Mouse (Mus musculus) left cerebral cortex, postnatal 36 days (tissue): ENCODE results near the gene 2300002M23Rik. TPM values are rescaled to one million over a fixed set of nuclear protein-coding genes. Genes with fewer than 3 reads are reported as not detected.

Source experiments
- DNase-seq, 2 experiments: peaks; one replicate each; pipeline ENCODE4 v3.0.0; 2021 to 2022; ENCODE audit warnings: low spot score in 2 of 2, mixed read lengths in 1 of 2
- intact Hi-C: fragments of 180-260 bp; cut with DNase I; formaldehyde crosslinking; loops from one replicate; pipeline ENCODE4 v1.15.1; 2025
- total RNA-seq, 2 experiments: library from RNA; stranded (reverse); gene quantifications; 2 replicates each; pipeline ENCODE4 v1.2.3; 2021

Gene 2300002M23Rik
- total RNA-seq, 2 experiments from 2014 or later: not detected

- intact Hi-C loops: loop anchor here (5.0 kb wide), 2 partner anchors 33 to 143 kb away; partner anchors contain the start of gene Gm9573
- DNase-seq: no peak
Measured at GRCm38 (mm10) chr17:35594456-35594855, 27.2 kb downstream of the 2300002M23Rik start.

- DNase-seq: no peak
- intact Hi-C loops: no loop called here
Measured at GRCm38 (mm10) chr17:35597399-35597798, 30.1 kb downstream of the 2300002M23Rik start.

GRCm38 (mm10) chr17:35601249-35601648 is 34.0 kb downstream of the 2300002M23Rik start, which contains the start of gene Sfta2:
Gene Sfta2 (plus strand): TSS chr17:35601549.
- intact Hi-C loops: no loop called here

GRCm38 (mm10) chr17:35601736-35602354 is 34.6 kb downstream of the 2300002M23Rik start:
- intact Hi-C loops: no loop called here
- no peak for DNase-seq

More at GRCm38 (mm10) chr17:35601249-35601648, 34.0 kb downstream of the 2300002M23Rik start, which contains the start of gene Sfta2:
- DNase-seq: no peak

GRCm38 (mm10) chr17:35617127-35617526 is 49.9 kb downstream of the 2300002M23Rik start:
- DNase-seq: no peak
- intact Hi-C loops: no loop called here

Other genes starting within 250 kb of the 2300002M23Rik start
- gene H2-Q1, start 247.0 kb upstream of the 2300002M23Rik start, total RNA-seq: under 1 TPM; 0.39 to 0.74 TPM
- gene H2-Q2, start 225.2 kb upstream of the 2300002M23Rik start, total RNA-seq: under 1 TPM in 1 of 2 experiments, not detected in 1; 0.43 TPM
- 1 to 10 TPM; 1.7 to 1.9 TPM for gene H2-Q4, start 187.8 kb upstream of the 2300002M23Rik start, total RNA-seq
- under 1 TPM in 1 of 2 experiments, not detected in 1; 0.52 TPM for gene H2-Q6, start 142.6 kb upstream of the 2300002M23Rik start, total RNA-seq
- gene H2-Q7, start 128.3 kb upstream of the 2300002M23Rik start, total RNA-seq: under 1 TPM; 0.36 to 0.37 TPM
- gene H2-Q10, start 97.4 kb upstream of the 2300002M23Rik start, total RNA-seq: under 1 TPM in 1 of 2 experiments, not detected in 1; 0.27 TPM
- gene Pou5f1, start 61.4 kb upstream of the 2300002M23Rik start, total RNA-seq: not detected
- 10 to 100 TPM in 1 of 2 experiments, 1 to 10 TPM in 1; 9.0 to 13.4 TPM for gene Tcf19, start 50.6 kb upstream of the 2300002M23Rik start, total RNA-seq
- gene Cchcr1, start 50.4 kb upstream of the 2300002M23Rik start, total RNA-seq: 10 to 100 TPM; 10.1 to 15.2 TPM
- gene Psors1c2, start 34.2 kb upstream of the 2300002M23Rik start, total RNA-seq: 1 to 10 TPM in 1 of 2 experiments, under 1 TPM in 1; 0.79 to 2.5 TPM
- gene Cdsn, start 15.3 kb upstream of the 2300002M23Rik start, total RNA-seq: 1 to 10 TPM; 1.4 to 1.6 TPM
- gene Sfta2, start 34.1 kb downstream of the 2300002M23Rik start, total RNA-seq: not detected
- not detected for gene Gm9573, start 59.2 kb downstream of the 2300002M23Rik start, total RNA-seq
- gene Mucl3, start 76.2 kb downstream of the 2300002M23Rik start, total RNA-seq: not detected
- 10 to 100 TPM; 30.1 to 40.0 TPM for gene Vars2, start 100.1 kb downstream of the 2300002M23Rik start, total RNA-seq
- 10 to 100 TPM; 26.8 to 29.9 TPM for gene Gtf2h4, start 106.3 kb downstream of the 2300002M23Rik start, total RNA-seq
- 10 to 100 TPM; 52.5 to 69.9 TPM for gene Ddr1, start 137.2 kb downstream of the 2300002M23Rik start, total RNA-seq